Mouse (Mus musculus): ENCODE results near the gene Mnt. TPM values are rescaled to one million over a fixed set of nuclear protein-coding genes. Genes with fewer than 3 reads are reported as not detected.
A peak's percentile ranks its signal among the peaks of the same experiment; 100 is the strongest.

Mnt gene
- polyA plus RNA-seq, 1 experiment from 2014 or later = 6.9 TPM

- Histone ChIP-seq H3K27me3 (no peaks in the 10 kb centered on the region), H3K4me2 (replicated peaks) (no peak overlapping the region), H3K4me1 (no peaks in the 10 kb centered on the region), H3K9me3 (replicated peaks) (no peaks in the 10 kb centered on the region), H3K4me3 (replicated peaks) (no peak overlapping the region), H3K9ac (no peak overlapping the region), H3K36me3 (peaks cover 9% of the 10 kb centered on the region), H3K27ac (replicated peaks) (no peak overlapping the region)
- WGBS = 83% methylated on average over 9 of the region's 9 CpGs
- no peak for ATAC-seq (ENCODE audit: insufficient number of reproducible peaks, low FRiP score, low TSS enrichment, low read depth)
Observed at GRCm38 (mm10) chr11:74857756-74858155, 27.0 kb downstream of the Mnt start.

- H3K9ac ChIP-seq = no peak overlapping the region
- no peak overlapping the region for H3K4me3 ChIP-seq (replicated peaks)
- H3K36me3 ChIP-seq = peaks cover 3% of the 10 kb centered on the region; the same call in 1 of the 2 replicates
- H3K4me1 ChIP-seq = peaks cover 10% of the 10 kb centered on the region; the same call in 1 of the 2 replicates
- H3K27ac ChIP-seq (replicated peaks) = no peak overlapping the region
- no peaks in the 10 kb centered on the region for H3K9me3 ChIP-seq (replicated peaks)
- ATAC-seq (ENCODE audit: insufficient number of reproducible peaks, low FRiP score, low TSS enrichment, low read depth) = no peak
- no peak overlapping the region for H3K4me2 ChIP-seq (replicated peaks)
- 78% methylated on average over 5 of the region's 5 CpGs for WGBS
- H3K27me3 ChIP-seq = no peaks in the 10 kb centered on the region
Observed at GRCm38 (mm10) chr11:74862129-74862528, 31.4 kb downstream of the Mnt start.

DNA sequence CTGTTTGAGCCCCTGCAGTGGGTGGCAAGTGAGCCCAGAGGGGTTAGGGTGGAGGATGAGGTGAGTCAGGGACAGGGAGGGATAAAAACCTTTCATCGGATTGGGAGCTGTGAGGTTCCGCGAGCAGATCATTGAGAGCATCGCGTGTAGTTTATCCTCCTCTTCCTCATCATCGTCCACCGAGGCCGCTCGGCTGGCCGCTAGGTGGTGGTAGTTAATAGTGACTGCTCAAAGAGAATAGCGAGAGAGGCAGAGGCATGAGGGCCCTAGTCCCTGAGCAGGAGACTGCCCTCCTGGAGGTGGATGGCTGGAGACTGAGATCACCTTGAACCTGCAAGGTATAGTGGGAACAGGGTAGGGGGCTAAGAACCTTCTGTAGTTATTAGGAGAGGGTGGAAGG is 32.8 kb downstream of the Mnt start:
- no peaks in the 10 kb centered on the region for H3K27me3 ChIP-seq
- H3K27ac ChIP-seq (replicated peaks) = no peak overlapping the region
- H3K9ac ChIP-seq = no peak overlapping the region
- WGBS = 28% methylated on average over 11 of the region's 11 CpGs
- no peak for ATAC-seq (ENCODE audit: insufficient number of reproducible peaks, low FRiP score, low TSS enrichment, low read depth)
- peaks cover 11% of the 10 kb centered on the region; the same call in 1 of the 2 replicates for H3K36me3 ChIP-seq
- no peak overlapping the region for H3K4me2 ChIP-seq (replicated peaks)
- no peaks in the 10 kb centered on the region for H3K9me3 ChIP-seq (replicated peaks)
- H3K4me1 ChIP-seq = peaks cover 10% of the 10 kb centered on the region; the same call in 1 of the 2 replicates
- no peak overlapping the region for H3K4me3 ChIP-seq (replicated peaks)

GRCm38 (mm10) chr11:74864421-74864820 is 33.7 kb downstream of the Mnt start:
- Histone ChIP-seq H3K9ac (no peak overlapping the region), H3K27me3 (no peaks in the 10 kb centered on the region), H3K4me2 (replicated peaks) (no peak overlapping the region), H3K4me3 (replicated peaks) (no peak overlapping the region), H3K36me3 (peaks cover 11% of the 10 kb centered on the region; the same call in 1 of the 2 replicates), H3K27ac (replicated peaks) (no peak overlapping the region), H3K9me3 (replicated peaks) (no peaks in the 10 kb centered on the region), H3K4me1 (peaks cover 10% of the 10 kb centered on the region; the same call in 1 of the 2 replicates)
- ATAC-seq (ENCODE audit: insufficient number of reproducible peaks, low FRiP score, low TSS enrichment, low read depth) = no peak
- WGBS = 78% methylated on average over 9 of the region's 9 CpGs

DNA sequence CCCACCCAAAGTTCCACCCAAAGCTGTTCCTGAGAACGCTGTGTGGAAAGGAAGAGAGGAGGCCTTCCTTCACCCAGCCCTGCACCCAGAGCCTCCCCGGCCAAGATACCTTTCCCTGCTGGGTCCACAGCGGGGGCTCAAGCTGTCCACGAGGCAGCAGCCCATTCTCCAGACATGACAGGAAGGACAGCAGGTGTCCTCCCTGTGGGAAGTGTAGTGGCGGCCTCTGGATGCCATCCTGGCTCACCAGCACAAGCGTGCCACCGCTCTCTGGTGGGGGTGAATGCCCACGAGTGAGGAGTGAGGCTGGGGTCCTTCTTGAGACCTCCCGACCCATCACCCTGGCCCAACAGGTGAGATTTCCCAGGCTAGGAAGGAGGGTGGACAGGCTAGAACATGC is 34.5 kb downstream of the Mnt start:
- Histone ChIP-seq H3K9ac (no peak overlapping the region), H3K9me3 (replicated peaks) (no peaks in the 10 kb centered on the region), H3K36me3 (peaks cover 11% of the 10 kb centered on the region; the same call in 1 of the 2 replicates), H3K4me1 (peaks cover 10% of the 10 kb centered on the region; the same call in 1 of the 2 replicates), H3K4me3 (replicated peaks) (no peak overlapping the region), H3K27ac (replicated peaks) (no peak overlapping the region), H3K4me2 (replicated peaks) (no peak overlapping the region), H3K27me3 (no peaks in the 10 kb centered on the region)
- 79% methylated on average over 9 of the region's 9 CpGs for WGBS
- no peak for ATAC-seq (ENCODE audit: insufficient number of reproducible peaks, low FRiP score, low TSS enrichment, low read depth)

- peaks cover 15% of the 10 kb centered on the region; the same call in 1 of the 2 replicates for H3K4me1 ChIP-seq
- H3K9ac ChIP-seq = no peak overlapping the region
- H3K4me2 ChIP-seq (replicated peaks) = no peak overlapping the region
- H3K4me3 ChIP-seq (replicated peaks) = no peak overlapping the region
- no peaks in the 10 kb centered on the region for H3K9me3 ChIP-seq (replicated peaks)
- H3K27me3 ChIP-seq = no peaks in the 10 kb centered on the region
- peaks cover 11% of the 10 kb centered on the region; the same call in 1 of the 2 replicates for H3K36me3 ChIP-seq
- ATAC-seq (ENCODE audit: insufficient number of reproducible peaks, low FRiP score, low TSS enrichment, low read depth) = no peak
- H3K27ac ChIP-seq (replicated peaks) = 0 out of 2 replicates have a peak overlapping the region, but pooled peaks have one; percentile 48
- WGBS = 74% methylated on average over 4 of the region's 4 CpGs
Observed at GRCm38 (mm10) chr11:74866640-74867039, 35.9 kb downstream of the Mnt start.

- H3K9ac ChIP-seq = no peak overlapping the region
- H3K27ac ChIP-seq (replicated peaks) = peak overlapping the region; percentile 48; the same call in 1 of the 2 replicates
- no peak for ATAC-seq (ENCODE audit: insufficient number of reproducible peaks, low FRiP score, low TSS enrichment, low read depth)
- 84% methylated on average over 2 of the region's 2 CpGs for WGBS
- H3K27me3 ChIP-seq = no peaks in the 10 kb centered on the region
- no peak overlapping the region for H3K4me3 ChIP-seq (replicated peaks)
- H3K4me2 ChIP-seq (replicated peaks) = no peak overlapping the region
- peaks cover 21% of the 10 kb centered on the region for H3K4me1 ChIP-seq
- H3K9me3 ChIP-seq (replicated peaks) = no peaks in the 10 kb centered on the region
- peaks cover 11% of the 10 kb centered on the region; the same call in 1 of the 2 replicates for H3K36me3 ChIP-seq
Observed at GRCm38 (mm10) chr11:74867181-74867580, 36.5 kb downstream of the Mnt start.

- Histone ChIP-seq H3K9ac (no peak overlapping the region), H3K27ac (replicated peaks) (no peak overlapping the region), H3K4me3 (replicated peaks) (no peak overlapping the region), H3K4me2 (replicated peaks) (no peak overlapping the region), H3K9me3 (replicated peaks) (no peaks in the 10 kb centered on the region), H3K36me3 (peaks cover 11% of the 10 kb centered on the region; the same call in 1 of the 2 replicates), H3K27me3 (no peaks in the 10 kb centered on the region), H3K4me1 (peaks cover 22% of the 10 kb centered on the region)
- ATAC-seq (ENCODE audit: insufficient number of reproducible peaks, low FRiP score, low TSS enrichment, low read depth) = no peak
- 85% methylated on average over 13 of the region's 13 CpGs for WGBS
Observed at GRCm38 (mm10) chr11:74868046-74868760, 37.5 kb downstream of the Mnt start.

DNA sequence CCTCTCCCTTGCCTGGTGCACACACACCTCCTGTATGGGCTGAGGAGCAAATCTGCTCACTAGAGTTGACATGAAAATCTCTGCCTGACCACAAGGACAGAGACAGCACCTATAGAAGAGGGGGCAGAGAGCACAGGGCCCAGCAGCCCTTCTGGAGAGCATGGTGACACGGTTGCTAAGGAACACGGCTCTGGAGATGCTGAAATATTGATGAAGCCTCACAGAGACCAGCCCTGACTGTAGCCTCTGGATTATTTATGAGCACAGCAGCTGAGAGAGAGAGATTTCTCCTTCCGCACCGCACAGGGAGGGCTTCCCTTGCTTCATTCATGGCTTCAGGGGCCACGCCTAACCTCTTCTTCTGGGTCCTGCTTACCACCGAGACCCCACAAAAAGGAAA is 38.9 kb downstream of the Mnt start:
- no peaks in the 10 kb centered on the region for H3K27me3 ChIP-seq
- no peaks in the 10 kb centered on the region for H3K9me3 ChIP-seq (replicated peaks)
- no peak overlapping the region for H3K4me3 ChIP-seq (replicated peaks)
- H3K9ac ChIP-seq = no peak overlapping the region
- H3K4me1 ChIP-seq = peaks cover 14% of the 10 kb centered on the region
- H3K4me2 ChIP-seq (replicated peaks) = no peak overlapping the region
- ATAC-seq (ENCODE audit: insufficient number of reproducible peaks, low FRiP score, low TSS enrichment, low read depth) = no peak
- 87% methylated on average over 6 of the region's 6 CpGs for WGBS
- H3K27ac ChIP-seq (replicated peaks) = no peak overlapping the region
- H3K36me3 ChIP-seq = peaks cover 11% of the 10 kb centered on the region; the same call in 1 of the 2 replicates

GRCm38 (mm10) chr11:74870544-74870943 is 39.8 kb downstream of the Mnt start:
- H3K4me3 ChIP-seq (replicated peaks) = no peak overlapping the region
- H3K27me3 ChIP-seq = no peaks in the 10 kb centered on the region
- ATAC-seq (ENCODE audit: insufficient number of reproducible peaks, low FRiP score, low TSS enrichment, low read depth) = no peak
- no peak overlapping the region for H3K9ac ChIP-seq
- WGBS = 56% methylated on average over 4 of the region's 4 CpGs
- peaks cover 8% of the 10 kb centered on the region; the same call in 1 of the 2 replicates for H3K36me3 ChIP-seq
- H3K27ac ChIP-seq (replicated peaks) = peak overlapping the region; percentile 28; the same call in 1 of the 2 replicates
- H3K4me2 ChIP-seq (replicated peaks) = no peak overlapping the region
- H3K4me1 ChIP-seq = peaks cover 20% of the 10 kb centered on the region
- no peaks in the 10 kb centered on the region for H3K9me3 ChIP-seq (replicated peaks)

DNA sequence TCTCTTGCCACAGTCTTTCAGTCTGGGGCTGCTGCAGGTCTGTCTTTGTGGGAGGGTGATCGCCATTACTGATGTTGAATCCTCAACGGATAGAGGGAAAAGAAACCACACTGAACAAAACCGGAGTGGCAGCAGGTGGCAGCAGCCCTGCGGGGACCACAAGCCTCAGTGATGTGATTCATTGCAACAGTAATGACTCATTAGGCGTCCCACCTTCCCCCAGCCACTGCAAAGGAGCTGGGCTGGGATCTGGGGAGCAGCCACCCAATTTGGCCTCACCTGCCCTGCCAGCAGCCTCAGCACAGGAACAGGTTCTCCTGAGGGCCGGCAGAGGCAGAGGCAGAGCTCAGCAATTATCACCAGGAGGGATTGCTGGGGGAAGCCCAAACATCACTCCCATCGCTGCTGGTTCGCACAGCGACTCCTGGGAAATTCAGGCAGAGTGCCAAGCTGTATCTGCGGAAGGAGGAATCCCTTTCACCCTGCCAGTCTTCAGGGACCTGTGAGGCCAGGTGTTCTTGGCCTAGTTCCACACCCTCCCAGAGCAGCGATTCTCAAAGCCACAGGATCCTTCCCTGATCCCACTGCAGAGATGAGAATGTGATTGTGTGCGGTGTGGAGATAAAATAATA is 40.4 kb downstream of the Mnt start:
- no peaks in the 10 kb centered on the region for H3K27me3 ChIP-seq
- H3K27ac ChIP-seq (replicated peaks) = peak overlapping the region; percentile 28
- H3K9ac ChIP-seq = no peak overlapping the region
- peak; percentile 58 for ATAC-seq (ENCODE audit: insufficient number of reproducible peaks, low FRiP score, low TSS enrichment, low read depth)
- no peaks in the 10 kb centered on the region for H3K9me3 ChIP-seq (replicated peaks)
- H3K36me3 ChIP-seq = peaks cover 8% of the 10 kb centered on the region; the same call in 1 of the 2 replicates
- H3K4me1 ChIP-seq = peaks cover 20% of the 10 kb centered on the region
- no peak overlapping the region for H3K4me3 ChIP-seq (replicated peaks)
- no peak overlapping the region for H3K4me2 ChIP-seq (replicated peaks)
- WGBS = 20% methylated on average over 12 of the region's 12 CpGs
